Mouse (Mus musculus) neural tube, embryonic 11.5 days (tissue): ENCODE results near the gene C1ql1. TPM values are rescaled to one million over a fixed set of nuclear protein-coding genes. Genes with fewer than 3 reads are reported as not detected.

Experiments used
- ATAC-seq: fragments of 200-750 bp; cut with Nextera tagmentation; 2 replicates; pipeline ENCODE4 v1.8.0; 2017; ENCODE audit warnings: moderate number of reproducible peaks, mild to moderate bottlenecking, moderate TSS enrichment, moderate library complexity; ENCODE audit not compliant: insufficient read depth, low FRiP score, low TSS enrichment
- DNase-seq: peaks from one replicate; pipeline ENCODE4 v3.0.0-alpha.2; 2015; ENCODE audit warnings: low spot score
- H3K27ac ChIP-seq: fragments of 300-500 bp; sonication (generic); 2 replicates; pipeline ENCODE4 v1.5.1; 2014; ENCODE audit warnings: low read depth, mild to moderate bottlenecking, low read length
- H3K27me3 ChIP-seq: fragments of 300-500 bp; sonication (generic); 2 replicates; pipeline ENCODE4 v1.6.1; 2014; ENCODE audit warnings: mild to moderate bottlenecking, low read length, mixed read lengths; ENCODE audit not compliant: control insufficient read depth, insufficient read depth
- H3K36me3 ChIP-seq: fragments of 300-500 bp; sonication (generic); 2 replicates; pipeline ENCODE4 v1.6.1; 2014; ENCODE audit warnings: mild to moderate bottlenecking, low read length, moderate library complexity, mixed read lengths; ENCODE audit not compliant: control insufficient read depth, insufficient read depth
- H3K4me1 ChIP-seq: fragments of 300-500 bp; sonication (generic); 2 replicates; pipeline ENCODE4 v1.6.1; 2014; ENCODE audit warnings: low read length, mixed read lengths; ENCODE audit not compliant: control insufficient read depth, insufficient read depth
- H3K4me2 ChIP-seq: fragments of 300-500 bp; sonication (generic); 2 replicates; pipeline ENCODE4 v1.6.1; 2014; ENCODE audit warnings: low read depth, mild to moderate bottlenecking, moderate library complexity
- H3K4me3 ChIP-seq: fragments of 300-500 bp; sonication (generic); 2 replicates; pipeline ENCODE4 v1.5.1; 2014; ENCODE audit warnings: low read depth, low read length
- H3K9ac ChIP-seq: fragments of 300-500 bp; sonication (generic); 2 replicates; pipeline ENCODE4 v1.6.1; 2014; ENCODE audit warnings: mild to moderate bottlenecking, low read length
- H3K9me3 ChIP-seq: fragments of 300-500 bp; sonication (generic); 2 replicates; pipeline ENCODE4 v1.6.1; 2016; ENCODE audit warnings: low read length; ENCODE audit not compliant: control insufficient read depth
- WGBS: fragments of 180-500 bp; shearing (Covaris S2); extraction: QIAGEN DNeasy Blood & Tissue Kit; methylation state at CpG from one replicate; pipeline ENCODE4 v1.1.7; 2014; 5-methylcytosine and 5-hydroxymethylcytosine counted together
- polyA plus RNA-seq: library from polyadenylated mRNA; unstranded; fragments of >200 nt; fragmentation: Nextera tagmentation; extraction: Ambion mirVana; gene quantifications from 2 replicates; pipeline ENCODE4 v1.2.1, GENCODE M21; 2014

Gene C1ql1
- polyA plus RNA-seq, 1 experiment from 2014 or later: 4.0 TPM

DNA sequence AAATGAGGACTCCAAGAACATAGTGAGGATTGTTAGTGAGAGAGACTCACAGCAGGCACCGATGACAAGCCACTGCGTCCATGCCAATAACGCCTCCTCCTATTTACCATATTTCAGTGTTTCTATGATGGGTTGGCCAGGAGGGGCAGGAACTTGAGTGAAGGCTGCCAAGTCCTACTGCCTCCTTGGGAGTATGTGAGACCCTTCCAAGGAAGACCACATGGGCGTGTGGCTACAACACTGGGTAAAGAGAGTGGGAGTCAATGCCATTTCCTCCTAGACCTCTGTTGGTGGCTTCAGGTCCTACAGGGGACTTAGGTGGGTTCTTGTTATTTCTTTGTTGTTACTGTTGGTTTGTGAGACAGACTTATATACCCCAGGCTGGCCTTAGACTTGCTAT, 45.3 kb downstream of the C1ql1 start:
- no peak for ATAC-seq
- Histone ChIP-seq H3K4me1 (no peaks in the 10 kb centered on the region), H3K4me3 (no peak overlapping the region), H3K4me2 (no peak overlapping the region), H3K9ac (no peak overlapping the region), H3K9me3 (no peaks in the 10 kb centered on the region), H3K27ac (no peak overlapping the region), H3K36me3 (peaks cover 6% of the 10 kb centered on the region), H3K27me3 (peaks cover under 1% of the 10 kb centered on the region; the same call in 1 of the 2 replicates)
- WGBS: 65% methylated on average over 4 of the region's 4 CpGs
- DNase-seq: no peak

DNA sequence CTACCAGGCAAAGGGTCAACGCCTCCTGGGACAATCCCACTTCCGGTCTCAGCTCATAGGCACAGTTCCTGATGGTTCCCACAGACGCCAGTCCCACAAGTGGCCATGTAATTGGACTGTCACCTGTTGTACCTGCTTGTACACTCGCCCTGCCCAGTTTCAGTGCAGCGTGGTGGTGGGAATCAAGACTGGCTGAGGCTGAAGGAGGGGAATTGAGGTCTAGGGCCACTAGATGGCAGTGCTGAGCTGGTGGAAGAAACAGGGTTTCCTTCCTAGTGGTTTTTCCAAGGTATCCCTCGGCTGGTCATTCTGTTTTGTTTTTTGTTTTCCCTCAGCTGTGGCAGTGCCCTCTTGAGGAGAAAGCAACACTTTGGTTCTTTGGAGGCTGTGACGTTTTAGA, 45.7 kb downstream of the C1ql1 start, which contains the start of gene Gfap:
Gene Gfap (minus strand): TSS at position 150 of the 400 bp plus-strand sequence.
- H3K4me2 ChIP-seq: no peak within 1 kb of the TSS
- H3K9me3 ChIP-seq: no peaks in the 10 kb centered on the region
- H3K27me3 ChIP-seq: peaks cover 5% of the 10 kb centered on the region; the same call in 1 of the 2 replicates
- no peak within 1 kb of the TSS for H3K27ac ChIP-seq
- DNase-seq (peak; percentile 85), ATAC-seq (no peak)
- H3K4me1 ChIP-seq: no peaks in the 10 kb centered on the region
- WGBS: 10% methylated on average over 7 of the region's 7 CpGs
- H3K4me3 ChIP-seq: no peak within 1 kb of the TSS
- H3K9ac ChIP-seq: no peak within 1 kb of the TSS
- peaks cover 3% of the 10 kb centered on the region for H3K36me3 ChIP-seq

DNA sequence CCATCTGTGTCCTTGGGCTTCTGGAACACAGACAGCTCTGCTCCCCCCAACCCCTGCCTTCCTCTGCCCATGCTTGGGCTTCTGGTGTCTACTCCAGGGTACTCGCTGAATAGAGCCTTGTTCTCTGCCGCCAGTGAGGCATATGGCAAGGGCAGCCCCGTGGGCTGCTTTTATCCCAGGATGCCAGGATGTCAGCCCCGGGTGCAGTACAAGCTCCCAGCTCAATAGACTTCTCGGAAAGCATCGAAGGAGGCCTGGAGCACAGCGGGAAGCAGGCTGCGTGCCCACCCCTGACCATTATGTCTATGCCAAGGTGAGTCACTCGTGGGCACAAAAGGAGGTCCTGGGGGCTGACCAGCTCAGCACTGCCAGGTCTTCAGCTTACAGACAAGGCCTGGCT, 48.1 kb downstream of the C1ql1 start:
- H3K4me3 ChIP-seq: no peak overlapping the region
- no peak for ATAC-seq

DNA sequence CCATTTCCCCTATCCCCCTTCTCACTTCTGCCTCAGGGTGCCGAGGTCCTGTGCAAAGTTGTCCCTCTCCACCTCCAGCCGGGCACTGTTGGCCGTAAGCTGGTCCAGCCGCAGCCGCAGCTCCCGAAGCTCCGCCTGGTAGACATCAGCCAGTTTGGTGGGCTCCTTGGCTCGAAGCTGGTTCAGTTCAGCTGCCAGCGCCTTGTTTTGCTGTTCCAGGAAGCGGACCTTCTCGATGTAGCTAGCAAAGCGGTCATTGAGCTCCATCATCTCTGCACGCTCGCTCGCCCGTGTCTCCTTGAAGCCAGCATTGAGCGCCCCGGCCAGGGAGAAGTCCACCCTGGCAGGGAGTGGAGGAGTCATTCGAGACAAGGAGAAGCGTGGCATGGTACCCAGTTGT, 49.8 kb downstream of the C1ql1 start:
- no peak overlapping the region for H3K9ac ChIP-seq
- DNase-seq (no peak), ATAC-seq (no peak)
- H3K36me3 ChIP-seq: no peaks in the 10 kb centered on the region
- H3K4me1 ChIP-seq: no peaks in the 10 kb centered on the region
- no peak overlapping the region for H3K27ac ChIP-seq
- 78% methylated on average over 20 of the region's 20 CpGs for WGBS
- H3K4me2 ChIP-seq: no peak overlapping the region
- no peaks in the 10 kb centered on the region for H3K9me3 ChIP-seq
- H3K27me3 ChIP-seq: peaks cover 30% of the 10 kb centered on the region
- H3K4me3 ChIP-seq: no peak overlapping the region

More for the DNA sequence above, 48.1 kb downstream of the C1ql1 start:
- H3K36me3 ChIP-seq: no peaks in the 10 kb centered on the region
- peaks cover 22% of the 10 kb centered on the region for H3K27me3 ChIP-seq
- H3K9ac ChIP-seq: no peak overlapping the region
- H3K4me1 ChIP-seq: no peaks in the 10 kb centered on the region
- no peaks in the 10 kb centered on the region for H3K9me3 ChIP-seq
- 81% methylated on average over 9 of the region's 9 CpGs for WGBS
- no peak overlapping the region for H3K4me2 ChIP-seq
- H3K27ac ChIP-seq: no peak overlapping the region
- DNase-seq: no peak

DNA sequence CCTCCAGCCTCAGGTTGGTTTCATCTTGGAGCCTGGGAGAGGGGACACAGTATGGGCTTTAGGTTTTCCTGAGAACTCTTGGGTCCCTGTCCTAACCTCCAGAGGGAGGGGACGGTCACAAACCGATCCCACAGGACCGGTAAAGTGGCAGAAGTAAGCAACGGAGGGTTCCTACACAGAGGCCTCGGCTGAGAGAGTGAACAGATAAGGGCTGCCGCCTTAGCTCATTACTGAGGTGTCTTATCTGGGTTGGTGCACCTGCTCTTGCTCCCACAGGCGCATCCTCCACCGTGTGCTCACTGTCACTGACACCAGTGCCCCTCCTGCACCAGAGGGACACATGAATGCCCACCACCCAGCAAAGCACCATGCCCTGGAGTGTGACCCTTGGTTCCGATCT, 50.7 kb downstream of the C1ql1 start:
- Histone ChIP-seq H3K4me2 (no peak overlapping the region), H3K27ac (no peak overlapping the region), H3K9me3 (no peaks in the 10 kb centered on the region), H3K27me3 (peaks cover 31% of the 10 kb centered on the region), H3K4me1 (no peaks in the 10 kb centered on the region), H3K36me3 (no peaks in the 10 kb centered on the region), H3K4me3 (no peak overlapping the region), H3K9ac (no peak overlapping the region)
- ATAC-seq (no peak), DNase-seq (no peak)
- WGBS: 79% methylated on average over 9 of the region's 9 CpGs

DNA sequence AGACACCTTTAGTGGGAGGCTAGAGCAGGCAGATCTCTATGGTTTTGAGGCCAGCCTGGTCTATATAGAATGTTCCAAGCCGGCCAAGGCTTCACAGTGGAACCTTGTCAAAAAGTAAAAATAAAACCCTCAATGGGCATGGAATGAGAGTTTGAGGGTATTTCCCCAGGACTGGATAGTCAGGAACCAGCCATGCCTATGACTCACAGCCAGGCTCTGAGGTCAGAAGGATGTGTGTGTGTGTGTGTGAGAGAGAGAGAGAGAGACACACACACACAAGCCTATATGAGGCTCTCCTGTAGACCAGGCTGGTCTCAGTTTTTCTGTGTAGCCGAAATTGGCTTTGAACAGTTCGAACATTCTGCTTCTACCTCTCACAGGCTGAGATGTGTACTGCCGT, 51.8 kb downstream of the C1ql1 start:
- Histone ChIP-seq H3K9me3 (no peaks in the 10 kb centered on the region), H3K4me1 (no peaks in the 10 kb centered on the region), H3K27me3 (peaks cover 31% of the 10 kb centered on the region), H3K9ac (no peak overlapping the region), H3K4me2 (no peak overlapping the region), H3K36me3 (no peaks in the 10 kb centered on the region), H3K27ac (no peak overlapping the region), H3K4me3 (no peak overlapping the region)
- DNase-seq: no peak
- no peak for ATAC-seq
- WGBS: 92% methylated on average over 4 of the region's 4 CpGs

DNA sequence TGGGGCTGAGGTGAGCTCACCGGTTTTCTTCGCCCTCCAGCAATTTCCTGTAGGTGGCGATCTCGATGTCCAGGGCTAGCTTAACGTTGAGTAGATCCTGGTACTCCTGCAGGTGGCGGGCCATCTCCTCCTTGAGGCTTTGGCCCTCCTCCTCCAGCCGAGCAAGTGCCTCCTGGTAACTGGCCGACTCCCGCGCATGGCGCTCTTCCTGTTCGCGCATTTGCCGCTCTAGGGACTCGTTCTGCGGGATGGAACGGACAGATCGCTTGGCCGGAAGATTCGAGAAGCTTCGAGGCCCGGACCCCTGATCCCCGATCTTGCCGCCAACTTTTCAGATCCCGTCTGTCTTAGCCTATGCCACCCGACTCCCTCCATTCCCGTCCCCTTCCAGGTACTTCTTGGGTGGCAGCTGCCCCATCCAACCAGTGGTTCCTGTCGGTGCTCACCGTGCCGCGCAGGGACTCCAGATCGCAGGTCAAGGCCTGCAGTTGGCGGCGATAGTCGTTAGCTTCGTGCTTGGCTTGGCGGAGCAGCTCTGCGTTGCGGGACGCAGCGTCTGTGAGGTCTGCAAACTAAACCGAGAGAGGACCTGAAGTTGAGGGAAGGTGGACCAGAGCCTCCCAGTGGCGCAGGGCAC, 53.4 kb downstream of the C1ql1 start:
- Histone ChIP-seq H3K36me3 (no peaks in the 10 kb centered on the region), H3K9me3 (no peaks in the 10 kb centered on the region), H3K9ac (0 out of 2 replicates have a peak overlapping the region, but pooled peaks have one; percentile 20), H3K4me3 (peak overlapping the region; percentile 20; the same call in 1 of the 2 replicates), H3K27ac (no peak overlapping the region), H3K4me2 (peak overlapping the region; percentile 32), H3K27me3 (peaks cover 33% of the 10 kb centered on the region), H3K4me1 (no peaks in the 10 kb centered on the region)
- no peak for ATAC-seq
- DNase-seq: peak; percentile 76
- WGBS: 2% methylated on average over 43 of the region's 43 CpGs

DNA sequence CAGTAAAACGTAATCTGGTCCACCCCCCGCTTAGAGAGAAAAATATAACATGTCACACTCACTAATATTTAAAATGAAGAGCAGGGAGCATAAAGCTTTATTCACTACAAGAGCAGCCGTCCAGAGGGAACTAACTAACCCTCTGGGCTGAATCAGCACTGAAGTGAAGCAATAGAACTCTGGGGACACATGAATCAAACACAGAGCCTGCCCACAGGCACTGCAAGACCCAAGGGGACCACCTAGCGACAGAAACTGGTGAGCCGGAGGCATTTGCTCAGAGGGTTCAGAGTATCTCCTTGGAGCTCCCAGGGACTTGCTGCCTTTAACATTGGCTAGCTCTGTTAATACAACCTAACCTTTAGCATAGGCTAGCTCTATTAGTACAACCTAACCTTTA, 56.4 kb downstream of the C1ql1 start:
- Histone ChIP-seq H3K9me3 (no peaks in the 10 kb centered on the region), H3K27ac (no peak overlapping the region), H3K4me3 (no peak overlapping the region), H3K36me3 (no peaks in the 10 kb centered on the region), H3K4me2 (no peak overlapping the region), H3K27me3 (peaks cover 26% of the 10 kb centered on the region), H3K4me1 (no peaks in the 10 kb centered on the region), H3K9ac (no peak overlapping the region)
- DNase-seq: no peak
- no peak for ATAC-seq
- 56% methylated on average over 5 of the region's 5 CpGs for WGBS
